Mouse (Mus musculus): ENCODE results near the gene Eif3f. TPM values are rescaled to one million over a fixed set of nuclear protein-coding genes. Genes with fewer than 3 reads are reported as not detected.

Gene Eif3f
- polyA plus RNA-seq, 1 experiment from 2014 or later, result 119 TPM

GRCm38 (mm10) chr7:108966742-108967362 lies 32.6 kb downstream of the Eif3f start:
- TF ChIP-seq CTCF (IDR thresholded peaks at IDR 0.05; ENCODE audit: low read depth), result peak; percentile 87
- H3K4me3 ChIP-seq (ENCODE audit: low read depth, low read length), result no peak overlapping the region
- H3K27me3 ChIP-seq (ENCODE audit: insufficient read depth, low read length), result no peaks in the 10 kb centered on the region
- H3K9me3 ChIP-seq (ENCODE audit: low read depth, low read length), result no peaks in the 10 kb centered on the region
- no peaks in the 10 kb centered on the region for H3K4me1 ChIP-seq (ENCODE audit: insufficient read depth)
- no peaks in the 10 kb centered on the region for H3K36me3 ChIP-seq (ENCODE audit: insufficient read depth)
- ATAC-seq (ENCODE audit: insufficient read depth) (peak; percentile 81), DNase-seq (peak; percentile 80)
- H3K4me2 ChIP-seq, result no peak overlapping the region
- H3K27ac ChIP-seq (ENCODE audit: low read depth), result no peak overlapping the region
- 23% methylated on average over 7 of the region's 7 CpGs for WGBS
- no peak overlapping the region for H3K9ac ChIP-seq

DNA sequence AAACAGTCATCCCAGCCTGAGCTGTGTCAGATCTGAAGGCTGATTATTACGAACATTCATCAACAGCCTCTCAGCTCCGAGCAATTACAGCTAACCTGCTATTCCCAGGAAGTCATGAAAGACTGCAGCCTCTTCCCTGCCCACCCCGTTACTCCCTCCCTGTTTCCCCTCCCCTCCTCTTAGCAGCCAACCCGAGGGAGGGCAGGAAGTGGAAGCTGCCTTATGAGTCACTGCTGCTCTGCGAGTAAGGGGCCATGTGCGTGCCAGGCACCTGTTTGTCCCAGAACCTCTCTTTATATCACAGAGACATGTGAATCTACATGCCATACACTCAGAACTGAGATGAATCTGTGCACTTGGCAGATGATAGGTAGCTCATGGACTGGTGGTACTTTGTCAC lies 34.0 kb downstream of the Eif3f start:
- no peak for ATAC-seq (ENCODE audit: insufficient read depth)
- no peaks in the 10 kb centered on the region for H3K36me3 ChIP-seq (ENCODE audit: insufficient read depth)
- H3K9ac ChIP-seq, result no peak overlapping the region
- TF ChIP-seq CTCF (IDR thresholded peaks at IDR 0.05; ENCODE audit: low read depth), result no peak
- no peaks in the 10 kb centered on the region for H3K27me3 ChIP-seq (ENCODE audit: insufficient read depth, low read length)
- H3K4me3 ChIP-seq (ENCODE audit: low read depth, low read length), result no peak overlapping the region
- DNase-seq, result no peak
- H3K27ac ChIP-seq (ENCODE audit: low read depth), result no peak overlapping the region
- no peak overlapping the region for H3K4me2 ChIP-seq
- H3K4me1 ChIP-seq (ENCODE audit: insufficient read depth), result no peaks in the 10 kb centered on the region
- 23% methylated on average over 6 of the region's 6 CpGs for WGBS
- no peaks in the 10 kb centered on the region for H3K9me3 ChIP-seq (ENCODE audit: low read depth, low read length)

DNA sequence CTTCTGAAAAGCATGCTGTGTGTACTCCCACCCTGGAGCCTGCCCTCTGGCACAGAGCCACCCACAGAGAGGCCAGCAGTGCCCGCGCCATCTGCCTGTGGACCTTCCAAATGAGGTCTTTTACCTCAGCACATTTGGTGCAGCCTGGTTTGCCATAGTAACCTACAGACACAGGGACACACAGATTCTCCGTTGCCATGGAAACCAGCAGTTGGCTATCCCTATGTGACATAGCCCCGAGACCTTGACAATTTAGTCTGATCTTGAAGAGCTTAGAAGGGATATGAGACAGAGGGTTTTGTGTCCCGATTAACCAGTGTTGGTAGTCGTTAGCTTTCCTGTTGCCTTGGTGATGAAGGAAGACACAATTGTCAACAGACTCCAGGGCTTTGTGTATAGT lies 38.1 kb downstream of the Eif3f start:
- TF ChIP-seq CTCF (IDR thresholded peaks at IDR 0.05; ENCODE audit: low read depth), result no peak
- H3K27me3 ChIP-seq (ENCODE audit: insufficient read depth, low read length), result no peaks in the 10 kb centered on the region
- H3K4me1 ChIP-seq (ENCODE audit: insufficient read depth), result no peaks in the 10 kb centered on the region
- WGBS, result 67% methylated on average over 6 of the region's 6 CpGs
- no peak overlapping the region for H3K4me2 ChIP-seq
- ATAC-seq (ENCODE audit: insufficient read depth) (0 out of 2 replicates have a peak, but pooled peaks have one; percentile 31), DNase-seq (peak; percentile 26)
- H3K9me3 ChIP-seq (ENCODE audit: low read depth, low read length), result no peaks in the 10 kb centered on the region
- H3K36me3 ChIP-seq (ENCODE audit: insufficient read depth), result no peaks in the 10 kb centered on the region
- no peak overlapping the region for H3K4me3 ChIP-seq (ENCODE audit: low read depth, low read length)
- H3K9ac ChIP-seq, result no peak overlapping the region
- H3K27ac ChIP-seq (ENCODE audit: low read depth), result no peak overlapping the region

DNA sequence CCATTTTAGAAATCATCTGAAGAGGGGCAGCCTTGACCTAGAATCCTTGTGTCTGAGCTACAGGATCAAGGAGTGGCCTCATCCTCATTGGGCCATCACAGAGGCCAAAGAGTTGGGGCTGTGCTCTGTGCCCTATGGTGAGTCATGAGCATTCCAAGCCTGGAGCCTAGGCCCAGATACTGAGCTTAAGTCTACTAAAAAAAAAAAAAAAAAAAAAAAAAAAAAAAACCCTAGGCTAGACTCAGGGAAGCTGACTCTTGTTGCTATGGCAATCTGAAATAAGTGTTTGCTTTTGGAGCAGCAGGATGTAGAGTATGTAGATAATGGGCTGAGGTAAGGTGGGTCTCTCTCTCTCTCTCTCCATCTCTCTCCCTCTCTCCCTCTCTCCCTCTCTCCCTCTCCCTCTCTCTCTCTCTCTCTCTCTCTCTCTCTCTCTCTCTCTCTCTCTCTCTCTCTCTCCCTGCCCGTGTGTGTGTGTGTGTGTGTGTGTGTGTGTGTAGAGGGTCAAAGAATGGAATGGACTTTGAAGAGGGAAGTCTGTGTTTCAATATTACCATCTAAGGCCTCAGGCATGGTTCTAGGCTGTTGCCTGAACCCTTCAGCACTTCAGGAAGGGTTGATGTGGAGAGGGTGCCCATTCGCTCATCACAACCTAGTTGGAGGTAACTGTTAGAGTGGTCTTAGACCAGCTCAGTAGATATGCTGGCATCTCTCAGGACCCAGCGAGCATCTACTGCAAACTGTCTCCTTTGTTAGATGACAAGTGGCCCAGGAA lies 51.9 kb downstream of the Eif3f start:
- peak; percentile 55 for DNase-seq
- H3K4me1 ChIP-seq (ENCODE audit: insufficient read depth), result no peaks in the 10 kb centered on the region
- H3K36me3 ChIP-seq (ENCODE audit: insufficient read depth), result no peaks in the 10 kb centered on the region
- ATAC-seq (ENCODE audit: insufficient read depth), result peak; percentile 93
- 66% methylated on average over 2 of the region's 3 CpGs for WGBS
- TF ChIP-seq CTCF (IDR thresholded peaks at IDR 0.05; ENCODE audit: low read depth), result no peak
- H3K4me2 ChIP-seq, result no peak overlapping the region
- no peaks in the 10 kb centered on the region for H3K9me3 ChIP-seq (ENCODE audit: low read depth, low read length)
- H3K27me3 ChIP-seq (ENCODE audit: insufficient read depth, low read length), result no peaks in the 10 kb centered on the region
- no peak overlapping the region for H3K4me3 ChIP-seq (ENCODE audit: low read depth, low read length)
- no peak overlapping the region for H3K27ac ChIP-seq (ENCODE audit: low read depth)
- H3K9ac ChIP-seq, result no peak overlapping the region

GRCm38 (mm10) chr7:108991207-108991606 lies 57.0 kb downstream of the Eif3f start:
- DNase-seq, result no peak
- Histone ChIP-seq H3K9me3 (ENCODE audit: low read depth, low read length) (no peaks in the 10 kb centered on the region), H3K4me1 (ENCODE audit: insufficient read depth) (no peaks in the 10 kb centered on the region), H3K36me3 (ENCODE audit: insufficient read depth) (no peaks in the 10 kb centered on the region), H3K27me3 (ENCODE audit: insufficient read depth, low read length) (no peaks in the 10 kb centered on the region), H3K4me3 (ENCODE audit: low read depth, low read length) (no peak overlapping the region), H3K27ac (ENCODE audit: low read depth) (no peak overlapping the region), H3K4me2 (no peak overlapping the region), H3K9ac (no peak overlapping the region)
- no peak for ATAC-seq (ENCODE audit: insufficient read depth)
- 75% methylated on average over 9 of the region's 9 CpGs for WGBS
- TF ChIP-seq CTCF (IDR thresholded peaks at IDR 0.05; ENCODE audit: low read depth), result no peak

Other genes starting within 250 kb of the Eif3f start
- gene Olfr512, start 221.1 kb upstream of the Eif3f start, polyA plus RNA-seq (2014; fragmentation: Nextera tagmentation; extraction: Ambion mirVana), result not detected in 2 replicates
- not detected in 2 replicates for gene Olfr513, start 183.4 kb upstream of the Eif3f start, polyA plus RNA-seq (2014; fragmentation: Nextera tagmentation; extraction: Ambion mirVana)
- not detected in 2 replicates for gene Olfr514, start 108.4 kb upstream of the Eif3f start, polyA plus RNA-seq (2014; fragmentation: Nextera tagmentation; extraction: Ambion mirVana)
- not detected in 2 replicates for gene Olfr516, start 83.9 kb upstream of the Eif3f start, polyA plus RNA-seq (2014; fragmentation: Nextera tagmentation; extraction: Ambion mirVana)
- gene Olfr517, start 62.0 kb upstream of the Eif3f start, polyA plus RNA-seq (2014; fragmentation: Nextera tagmentation; extraction: Ambion mirVana), result not detected in 2 replicates
- gene Olfr518, start 49.4 kb upstream of the Eif3f start, polyA plus RNA-seq (2014; fragmentation: Nextera tagmentation; extraction: Ambion mirVana), result not detected in 2 replicates
- gene Olfr519, start 40.0 kb upstream of the Eif3f start, polyA plus RNA-seq (2014; fragmentation: Nextera tagmentation; extraction: Ambion mirVana), result not detected in 2 replicates
- gene Nlrp10, start 4.2 kb upstream of the Eif3f start, polyA plus RNA-seq (2014; fragmentation: Nextera tagmentation; extraction: Ambion mirVana), result 0.22 and 0.65 TPM in 2 replicates
- gene Tub, start 15.9 kb downstream of the Eif3f start, polyA plus RNA-seq (2014; fragmentation: Nextera tagmentation; extraction: Ambion mirVana), result 2.0 and 2.2 TPM in 2 replicates
- 1.1 and 1.7 TPM in 2 replicates for gene Ric3, start 148.9 kb downstream of the Eif3f start, polyA plus RNA-seq (2014; fragmentation: Nextera tagmentation; extraction: Ambion mirVana)
- 11.8 and 15.0 TPM in 2 replicates for gene Lmo1, start 240.8 kb downstream of the Eif3f start, polyA plus RNA-seq (2014; fragmentation: Nextera tagmentation; extraction: Ambion mirVana)